Mouse (Mus musculus): ENCODE results near the gene Snapc5. TPM values are rescaled to one million over a fixed set of nuclear protein-coding genes. Genes with fewer than 3 reads are reported as not detected.
"Not testable (repeated sequence)": the region's sequence is repeated elsewhere in the genome, so short reads cannot be mapped to it uniquely, and the experiment has no call there.

The Snapc5 gene
- polyA plus RNA-seq, 1 experiment from 2014 or later: 30.5 TPM

DNA sequence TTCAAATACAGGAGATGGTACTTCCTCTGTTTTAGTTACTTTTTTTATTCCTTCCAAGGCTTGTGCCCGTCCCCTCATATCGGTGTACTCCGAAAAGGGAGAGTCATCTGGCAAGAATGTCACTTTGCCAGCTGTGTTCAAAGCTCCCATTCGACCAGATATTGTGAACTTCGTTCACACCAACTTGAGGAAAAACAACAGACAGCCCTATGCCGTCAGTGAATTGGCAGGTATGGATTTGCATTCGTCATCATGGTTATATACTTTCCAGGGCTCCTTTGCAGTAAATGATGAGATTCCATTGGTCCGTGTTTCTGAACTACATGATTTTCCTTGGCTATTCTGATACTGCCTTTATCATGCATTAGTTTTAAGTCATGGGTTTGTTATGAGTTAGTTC is 4.3 kb upstream of the Snapc5 start:
- H3K9me3 ChIP-seq: no peaks in the 10 kb centered on the region
- peaks cover 44% of the 10 kb centered on the region for H3K36me3 ChIP-seq
- peak overlapping the region; percentile 86 for H3K9ac ChIP-seq
- no peaks in the 10 kb centered on the region for H3K27me3 ChIP-seq
- no peak for ATAC-seq (ENCODE audit: low FRiP score, low read depth)
- H3K27ac ChIP-seq: no peak overlapping the region
- H3K4me2 ChIP-seq (replicated peaks): peak overlapping the region; percentile 83
- peaks cover 29% of the 10 kb centered on the region for H3K4me1 ChIP-seq
- H3K4me3 ChIP-seq: peak overlapping the region; percentile 64
- WGBS: 63% methylated on average over 8 of the region's 8 CpGs

DNA sequence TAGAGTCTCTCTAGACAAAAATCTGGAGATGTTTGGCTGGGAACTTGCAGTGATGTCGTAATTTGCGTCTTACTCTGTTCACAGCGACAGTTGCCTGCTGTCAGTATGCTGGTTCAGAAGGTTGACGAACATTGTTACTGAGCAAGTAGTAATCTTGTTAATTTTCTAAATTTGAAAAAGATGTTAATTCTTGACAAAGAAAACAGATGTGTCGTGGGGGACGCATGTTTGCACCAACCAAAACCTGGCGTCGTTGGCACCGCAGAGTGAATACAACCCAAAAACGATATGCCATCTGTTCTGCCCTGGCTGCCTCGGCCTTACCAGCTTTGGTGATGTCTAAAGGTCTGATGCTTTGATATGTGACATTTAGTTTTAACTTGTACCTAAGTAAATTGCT is 3.7 kb upstream of the Snapc5 start:
- no peak for ATAC-seq (ENCODE audit: low FRiP score, low read depth)
- H3K27me3 ChIP-seq: no peaks in the 10 kb centered on the region
- H3K4me1 ChIP-seq: peaks cover 33% of the 10 kb centered on the region
- no peak overlapping the region for H3K27ac ChIP-seq
- no peaks in the 10 kb centered on the region for H3K9me3 ChIP-seq
- peaks cover 48% of the 10 kb centered on the region for H3K36me3 ChIP-seq
- no peak overlapping the region for H3K4me3 ChIP-seq
- no peak overlapping the region for H3K9ac ChIP-seq
- no peak overlapping the region for H3K4me2 ChIP-seq (replicated peaks)
- WGBS: 88% methylated on average over 11 of the region's 11 CpGs

DNA sequence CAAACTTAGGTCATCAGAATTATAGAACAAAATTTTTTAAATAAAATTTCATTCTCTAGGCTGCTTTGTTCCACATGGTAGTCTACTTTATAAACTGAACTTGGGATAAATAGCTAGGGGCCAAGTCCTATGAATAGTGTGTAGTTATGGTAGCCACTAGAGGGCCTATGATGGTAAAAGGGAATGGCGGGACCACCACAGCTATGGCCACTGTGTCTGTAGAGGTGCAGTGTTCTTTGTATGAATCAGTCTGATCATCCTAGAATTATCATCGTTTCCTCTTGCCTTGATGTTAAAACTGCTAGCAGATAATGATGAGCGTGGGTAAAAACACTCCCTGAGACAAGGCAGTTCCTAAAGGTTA is 482 bp upstream of the Snapc5 start:
- Histone ChIP-seq H3K36me3 (peaks cover 76% of the 10 kb centered on the region), H3K9ac (no peak overlapping the region), H3K4me3 (peak overlapping the region; percentile 68), H3K27ac (peak overlapping the region; percentile 79), H3K9me3 (no peaks in the 10 kb centered on the region), H3K27me3 (no peaks in the 10 kb centered on the region), H3K4me1 (peaks cover 21% of the 10 kb centered on the region), H3K4me2 (replicated peaks) (peak overlapping the region; percentile 65)
- WGBS: 40% methylated on average over 3 of the region's 3 CpGs
- ATAC-seq (ENCODE audit: low FRiP score, low read depth): peak; percentile 64

DNA sequence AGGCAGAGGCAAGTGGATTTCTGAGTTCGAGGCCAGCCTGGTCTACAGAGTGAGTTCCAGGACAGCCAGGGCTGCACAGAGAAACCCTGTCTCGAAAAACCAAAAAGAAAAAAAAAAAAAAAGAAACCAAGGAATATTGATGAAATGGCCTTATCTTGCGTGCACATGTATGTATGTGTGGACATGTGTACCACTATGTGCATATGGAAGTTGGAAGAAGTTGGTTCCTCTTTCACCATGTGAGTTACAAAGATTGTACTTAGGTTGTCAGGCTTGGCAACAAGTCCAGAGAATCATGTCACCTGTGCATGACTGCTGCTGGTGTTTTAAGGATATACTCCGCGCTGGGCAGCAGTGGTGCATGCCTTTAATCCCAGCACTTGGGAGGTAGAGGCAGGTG is 4.2 kb downstream of the Snapc5 start:
- H3K4me2 ChIP-seq (replicated peaks); H3K27me3 ChIP-seq; ATAC-seq (ENCODE audit: low FRiP score, low read depth); H3K9ac ChIP-seq; H3K4me3 ChIP-seq; H3K27ac ChIP-seq; H3K4me1 ChIP-seq; H3K9me3 ChIP-seq: not testable (repeated sequence)
- 88% methylated on average over 5 of the region's 5 CpGs for WGBS
- peaks cover 82% of the 10 kb centered on the region for H3K36me3 ChIP-seq

DNA sequence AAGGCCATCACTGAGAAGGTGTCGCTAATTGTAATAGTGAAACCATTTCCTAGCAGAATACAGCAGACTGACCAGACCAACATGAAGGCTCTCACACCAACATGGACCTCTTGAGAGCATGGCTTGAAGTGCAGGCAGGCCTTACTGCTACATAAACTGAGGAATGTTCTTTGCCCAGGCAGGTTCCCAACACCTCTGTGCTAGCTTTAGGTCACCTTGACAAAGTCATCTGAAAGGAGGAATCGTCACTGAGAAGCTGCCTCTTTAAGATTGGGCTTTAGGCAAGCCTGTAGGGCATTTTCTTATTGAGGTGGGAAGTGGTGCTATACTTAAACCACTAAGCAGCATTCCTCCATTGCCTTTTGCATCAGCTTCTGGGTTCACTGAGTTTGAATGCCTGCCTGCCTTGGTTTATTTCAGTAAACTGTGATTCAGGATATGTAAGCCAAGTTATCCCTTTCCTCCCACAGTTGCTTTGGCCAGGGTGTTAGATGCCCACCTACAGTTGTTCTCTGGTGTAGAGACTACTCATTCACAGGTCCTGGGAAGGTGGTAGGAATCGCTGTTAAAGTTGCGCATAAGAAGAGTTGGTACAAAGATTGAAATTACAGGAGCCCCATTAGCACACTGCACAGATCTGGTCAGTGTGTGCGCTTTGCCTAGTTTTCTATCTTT is 5.2 kb downstream of the Snapc5 start:
- H3K9ac ChIP-seq: no peak overlapping the region
- H3K27me3 ChIP-seq: no peaks in the 10 kb centered on the region
- H3K27ac ChIP-seq: no peak overlapping the region
- H3K36me3 ChIP-seq: peaks cover 86% of the 10 kb centered on the region
- no peak overlapping the region for H3K4me2 ChIP-seq (replicated peaks)
- H3K9me3 ChIP-seq: no peaks in the 10 kb centered on the region
- no peak for ATAC-seq (ENCODE audit: low FRiP score, low read depth)
- no peak overlapping the region for H3K4me3 ChIP-seq
- WGBS: 87% methylated on average over 5 of the region's 5 CpGs
- H3K4me1 ChIP-seq: peaks cover 8% of the 10 kb centered on the region

DNA sequence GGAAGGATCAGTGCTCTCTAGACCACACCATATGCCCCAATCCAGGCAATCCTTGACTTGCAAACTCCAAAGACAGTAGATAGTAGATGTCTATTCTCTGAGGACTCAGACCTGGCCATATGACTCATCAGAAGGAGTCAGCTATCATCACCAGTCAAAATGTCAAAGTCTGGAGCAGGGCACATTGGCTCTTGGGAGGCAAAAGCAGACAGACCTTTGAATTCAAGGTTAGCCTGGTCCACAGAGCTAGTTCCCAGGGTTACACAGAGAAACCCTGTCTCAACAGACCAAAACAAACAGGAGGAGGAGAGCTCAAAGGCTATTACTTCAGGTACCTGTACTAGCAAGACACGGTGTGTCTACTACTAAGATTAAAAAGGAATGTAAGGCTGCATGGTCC is 14.8 kb downstream of the Snapc5 start:
- Histone ChIP-seq H3K27ac (no peak overlapping the region), H3K4me2 (replicated peaks) (no peak overlapping the region), H3K4me1 (no peaks in the 10 kb centered on the region), H3K4me3 (no peak overlapping the region), H3K36me3 (peaks cover 48% of the 10 kb centered on the region), H3K9me3 (no peaks in the 10 kb centered on the region), H3K27me3 (no peaks in the 10 kb centered on the region), H3K9ac (no peak overlapping the region)
- 94% methylated on average over 1 of the region's 1 CpGs for WGBS
- no peak for ATAC-seq (ENCODE audit: low FRiP score, low read depth)

DNA sequence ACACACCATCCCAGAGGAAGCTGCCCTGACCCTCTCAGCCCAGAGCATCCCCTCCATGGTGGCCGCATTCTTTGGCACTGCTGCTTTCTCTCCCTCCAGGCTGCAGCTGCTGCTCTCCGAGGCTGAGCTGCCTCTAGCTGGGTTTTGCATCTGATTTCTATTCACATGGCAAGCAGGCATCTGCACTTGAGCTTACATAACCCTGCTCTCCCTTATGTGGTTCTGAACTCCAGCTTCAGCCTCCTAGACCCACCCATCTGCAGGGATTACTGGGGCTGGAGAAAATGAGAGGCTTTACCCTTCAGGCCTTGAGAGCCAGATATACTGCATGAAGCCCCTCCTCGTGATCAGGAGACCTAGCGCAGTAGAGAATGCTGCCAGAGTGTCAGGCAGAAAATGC is 16.5 kb downstream of the Snapc5 start:
- no peaks in the 10 kb centered on the region for H3K4me1 ChIP-seq
- H3K27ac ChIP-seq: no peak overlapping the region
- H3K4me3 ChIP-seq: no peak overlapping the region
- no peaks in the 10 kb centered on the region for H3K9me3 ChIP-seq
- no peaks in the 10 kb centered on the region for H3K27me3 ChIP-seq
- H3K36me3 ChIP-seq: peaks cover 43% of the 10 kb centered on the region
- no peak overlapping the region for H3K9ac ChIP-seq
- H3K4me2 ChIP-seq (replicated peaks): no peak overlapping the region
- no peak for ATAC-seq (ENCODE audit: low FRiP score, low read depth)
- WGBS: 79% methylated on average over 4 of the region's 4 CpGs

DNA sequence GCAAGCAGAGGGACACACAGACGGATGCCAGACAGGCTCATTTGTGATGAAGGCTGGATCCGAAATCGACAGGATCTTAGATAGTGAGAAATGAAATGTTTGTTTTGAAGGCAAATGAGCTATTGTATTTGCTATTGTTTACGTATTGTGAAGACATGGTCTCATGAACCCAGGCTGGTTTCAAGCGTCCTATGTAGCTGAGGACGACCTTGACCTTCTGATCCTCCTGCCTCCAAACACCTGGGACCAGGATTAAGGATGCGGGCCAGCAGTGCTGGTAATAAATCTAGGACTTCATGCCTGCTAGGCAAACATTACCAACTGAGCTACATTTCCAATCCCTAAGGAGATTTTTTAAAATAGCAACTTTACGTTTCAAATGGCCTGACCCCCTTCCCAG is 18.4 kb downstream of the Snapc5 start:
- no peaks in the 10 kb centered on the region for H3K9me3 ChIP-seq
- no peaks in the 10 kb centered on the region for H3K27me3 ChIP-seq
- no peak overlapping the region for H3K4me3 ChIP-seq
- H3K27ac ChIP-seq: no peak overlapping the region
- H3K4me2 ChIP-seq (replicated peaks): no peak overlapping the region
- WGBS: 79% methylated on average over 8 of the region's 8 CpGs
- H3K36me3 ChIP-seq: peaks cover 41% of the 10 kb centered on the region
- no peaks in the 10 kb centered on the region for H3K4me1 ChIP-seq
- no peak overlapping the region for H3K9ac ChIP-seq
- ATAC-seq (ENCODE audit: low FRiP score, low read depth): no peak

DNA sequence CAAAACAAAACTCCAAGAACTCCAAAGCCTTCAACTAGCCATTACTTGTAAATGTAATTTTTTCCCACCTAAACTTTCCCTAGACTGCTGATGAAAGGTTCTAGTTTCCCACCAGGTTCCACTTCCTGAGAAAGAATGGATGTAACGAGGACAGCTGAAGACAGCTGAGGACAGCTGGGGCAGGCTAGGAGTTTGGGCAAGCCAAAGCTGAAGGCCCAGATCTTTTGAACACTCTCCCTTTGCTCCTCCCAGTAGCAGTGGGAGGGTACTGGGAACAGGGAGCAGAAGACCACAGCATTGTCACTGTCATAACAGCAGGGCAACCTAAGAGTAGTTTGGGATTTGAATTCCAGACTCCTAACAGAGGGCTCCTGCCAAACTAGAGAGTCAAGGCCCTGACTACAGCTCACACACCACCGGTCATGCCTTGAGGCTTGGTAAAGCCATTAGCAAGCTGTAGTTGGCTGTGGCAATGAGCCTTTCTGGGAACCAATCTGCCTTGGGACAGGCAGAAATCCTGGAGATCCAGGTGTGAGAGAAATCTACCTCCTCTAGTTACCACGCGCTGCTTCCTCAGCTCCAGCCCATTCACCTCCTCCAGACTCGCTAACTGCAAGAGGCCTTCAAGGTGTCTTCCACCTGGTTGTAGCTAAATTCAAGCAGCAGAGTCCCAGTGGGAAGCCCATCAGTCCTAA is 19.1 kb downstream of the Snapc5 start:
- no peak for ATAC-seq (ENCODE audit: low FRiP score, low read depth)
- H3K4me1 ChIP-seq: no peaks in the 10 kb centered on the region
- H3K27me3 ChIP-seq: no peaks in the 10 kb centered on the region
- H3K27ac ChIP-seq: no peak overlapping the region
- H3K4me3 ChIP-seq: no peak overlapping the region
- H3K9ac ChIP-seq: no peak overlapping the region
- H3K36me3 ChIP-seq: peaks cover 41% of the 10 kb centered on the region
- WGBS: 84% methylated on average over 5 of the region's 5 CpGs
- no peaks in the 10 kb centered on the region for H3K9me3 ChIP-seq
- H3K4me2 ChIP-seq (replicated peaks): no peak overlapping the region

DNA sequence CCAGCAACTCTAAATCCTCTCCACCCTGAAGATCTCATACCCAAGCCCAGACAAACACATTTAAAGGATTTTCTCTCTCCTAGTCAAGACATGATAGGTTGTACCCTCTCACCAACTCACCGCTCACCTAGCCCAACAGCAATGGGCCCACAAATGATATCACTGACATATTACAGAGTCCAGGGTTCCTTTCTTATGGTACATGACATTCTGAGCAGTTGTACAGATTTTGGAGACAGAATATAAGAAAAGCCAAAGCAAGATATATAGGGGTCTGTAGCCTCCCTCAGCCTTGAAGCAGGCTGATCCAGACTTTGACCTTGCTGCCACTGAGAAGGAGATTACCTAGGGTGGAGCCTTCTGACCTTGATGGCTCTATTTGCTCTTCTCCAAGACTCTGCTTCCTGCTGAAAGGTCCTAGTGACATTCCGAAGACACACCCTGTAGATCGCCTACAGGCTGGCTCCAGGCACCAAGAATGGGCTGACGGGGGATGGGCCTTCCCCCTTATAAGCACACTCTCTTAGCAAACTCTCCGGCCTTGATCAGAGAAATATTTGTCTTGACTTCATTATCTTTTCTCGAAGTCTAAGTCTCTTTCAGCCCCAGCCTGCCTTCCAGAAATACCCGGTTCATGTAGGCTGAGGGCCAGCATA is 19.8 kb downstream of the Snapc5 start:
- H3K4me1 ChIP-seq; H3K4me3 ChIP-seq; H3K27ac ChIP-seq; ATAC-seq (ENCODE audit: low FRiP score, low read depth); H3K27me3 ChIP-seq; H3K4me2 ChIP-seq (replicated peaks); H3K9ac ChIP-seq; H3K9me3 ChIP-seq: not testable (repeated sequence)
- WGBS: 90% methylated on average over 7 of the region's 7 CpGs
- peaks cover 44% of the 10 kb centered on the region for H3K36me3 ChIP-seq

DNA sequence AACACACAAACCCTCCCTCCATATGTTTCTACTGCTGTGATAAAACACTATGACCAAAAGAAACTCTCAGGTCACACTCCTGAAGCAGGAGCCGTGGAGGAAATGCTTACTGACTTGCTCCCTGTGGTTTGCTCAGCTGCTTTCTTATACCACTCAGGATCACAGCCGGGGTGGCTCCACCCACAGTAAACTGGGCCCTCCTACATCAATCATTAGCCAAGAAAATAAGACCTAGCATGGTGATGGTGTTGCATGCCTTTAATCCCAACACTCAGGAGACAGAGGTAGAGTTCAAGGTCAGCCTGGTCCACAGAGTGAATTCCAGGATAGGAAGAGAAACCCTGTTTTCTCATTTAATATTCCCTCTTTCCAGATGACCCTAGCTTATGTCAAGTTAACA is 20.8 kb downstream of the Snapc5 start:
- no peak overlapping the region for H3K9ac ChIP-seq
- H3K27me3 ChIP-seq: no peaks in the 10 kb centered on the region
- no peaks in the 10 kb centered on the region for H3K9me3 ChIP-seq
- no peak overlapping the region for H3K27ac ChIP-seq
- H3K36me3 ChIP-seq: peaks cover 49% of the 10 kb centered on the region
- WGBS: 71% methylated on average over 2 of the region's 2 CpGs
- ATAC-seq (ENCODE audit: low FRiP score, low read depth): no peak
- H3K4me2 ChIP-seq (replicated peaks): no peak overlapping the region
- no peaks in the 10 kb centered on the region for H3K4me1 ChIP-seq
- no peak overlapping the region for H3K4me3 ChIP-seq

DNA sequence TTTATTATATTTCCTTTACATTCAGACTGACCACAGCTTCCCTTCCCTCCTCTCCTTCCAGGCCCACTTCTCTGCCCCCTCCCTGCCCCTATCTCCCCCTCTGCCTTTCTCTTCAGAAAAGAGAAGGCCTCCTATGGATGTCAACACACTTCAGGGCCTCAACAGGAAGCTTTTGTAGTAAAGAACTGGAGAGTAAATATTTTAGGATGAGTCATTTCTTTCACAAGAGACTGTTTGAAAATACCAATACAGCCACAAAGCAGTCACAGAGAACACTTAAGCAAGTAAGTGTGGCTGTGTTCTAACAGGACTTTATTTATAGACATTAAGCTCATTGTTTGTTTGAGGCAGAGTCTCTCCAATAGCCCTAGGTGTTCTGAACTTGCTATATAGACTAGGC is 23.3 kb downstream of the Snapc5 start:
- H3K4me3 ChIP-seq: no peak overlapping the region
- no peak overlapping the region for H3K27ac ChIP-seq
- no peak overlapping the region for H3K4me2 ChIP-seq (replicated peaks)
- no peak for ATAC-seq (ENCODE audit: low FRiP score, low read depth)
- no peaks in the 10 kb centered on the region for H3K9me3 ChIP-seq
- peaks cover 62% of the 10 kb centered on the region for H3K36me3 ChIP-seq
- no peak overlapping the region for H3K9ac ChIP-seq
- H3K4me1 ChIP-seq: no peaks in the 10 kb centered on the region
- no peaks in the 10 kb centered on the region for H3K27me3 ChIP-seq
